Mouse (Mus musculus): ENCODE results near the gene Tgfbr2. TPM values are rescaled to one million over a fixed set of nuclear protein-coding genes. Genes with fewer than 3 reads are reported as not detected.
"Not testable (repeated sequence)": the region's sequence is repeated elsewhere in the genome, so short reads cannot be mapped to it uniquely, and the experiment has no call there.

The Tgfbr2 gene
- polyA plus RNA-seq, 1 experiment from 2014 or later: 10.3 TPM

DNA sequence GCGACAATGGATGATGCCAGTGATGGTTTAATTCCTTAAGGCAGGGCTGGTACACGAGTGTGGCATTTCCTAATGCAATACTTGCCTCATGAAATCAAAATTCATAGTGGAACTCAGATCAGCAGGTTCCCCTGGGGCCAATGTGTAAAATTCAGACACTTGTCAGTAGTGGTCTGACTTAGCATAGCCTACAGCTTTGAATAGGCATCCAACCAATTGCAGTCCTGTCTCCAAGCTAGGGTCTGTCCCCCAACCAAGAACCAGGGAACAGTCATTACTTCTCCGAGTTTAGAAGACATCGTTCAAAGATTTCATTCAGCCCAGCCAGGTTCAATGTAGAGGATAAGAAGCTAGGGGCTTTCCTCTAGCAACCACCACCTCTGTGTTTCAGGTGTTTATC, 93.4 kb downstream of the Tgfbr2 start:
- no peak for ATAC-seq (ENCODE audit: low read depth)
- no peak overlapping the region for H3K4me3 ChIP-seq
- H3K36me3 ChIP-seq: no peaks in the 10 kb centered on the region
- H3K9ac ChIP-seq: no peak overlapping the region
- no peaks in the 10 kb centered on the region for H3K4me1 ChIP-seq (replicated peaks)
- H3K4me2 ChIP-seq: no peak overlapping the region
- no peak overlapping the region for H3K27ac ChIP-seq (replicated peaks)
- 84% methylated on average over 4 of the region's 4 CpGs for WGBS
- H3K27me3 ChIP-seq: no peaks in the 10 kb centered on the region
- no peaks in the 10 kb centered on the region for H3K9me3 ChIP-seq

DNA sequence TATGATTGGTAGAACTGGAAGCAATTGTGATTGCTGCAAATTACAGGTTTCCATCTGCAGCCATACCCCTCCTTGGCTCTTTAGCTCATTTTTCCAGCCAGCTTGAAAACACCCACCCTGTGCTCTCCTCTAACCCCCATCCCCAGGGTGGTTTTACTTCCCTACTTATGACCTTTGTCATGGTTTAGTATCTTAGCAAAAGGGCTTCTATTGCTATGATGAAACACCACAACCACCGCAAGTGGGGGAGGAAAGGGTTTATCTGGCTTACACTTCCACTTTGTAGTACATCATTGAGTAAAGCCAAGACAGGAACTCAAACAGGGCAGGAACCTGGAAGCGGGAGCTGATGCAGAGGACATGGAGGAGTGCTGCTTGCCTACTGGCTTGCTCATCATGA, 97.7 kb downstream of the Tgfbr2 start:
- WGBS: 95% methylated on average over 2 of the region's 2 CpGs

DNA sequence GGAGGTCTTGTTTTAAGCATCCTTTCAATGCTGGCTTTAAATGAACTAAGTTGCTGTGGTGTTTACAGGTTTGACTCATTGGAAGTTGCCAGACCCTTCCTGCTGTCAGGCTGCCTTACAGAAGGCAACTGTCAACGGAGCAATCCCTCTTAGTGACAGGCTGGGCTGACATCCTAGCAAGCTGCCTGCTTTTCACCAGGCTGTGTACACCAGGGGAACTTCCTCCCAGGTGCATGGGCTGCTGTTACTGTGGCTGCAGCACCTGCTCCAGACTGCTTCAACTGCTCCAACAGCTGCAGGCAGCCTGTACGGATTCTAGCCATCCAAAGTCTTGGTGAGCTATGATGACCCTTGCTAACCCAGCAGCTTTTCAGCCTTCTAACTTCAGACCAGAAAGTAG, 98.2 kb downstream of the Tgfbr2 start:
- Histone ChIP-seq H3K27me3 (no peaks in the 10 kb centered on the region), H3K36me3 (no peaks in the 10 kb centered on the region), H3K27ac (replicated peaks) (no peak overlapping the region), H3K4me2 (no peak overlapping the region), H3K9me3 (no peaks in the 10 kb centered on the region), H3K4me1 (replicated peaks) (no peaks in the 10 kb centered on the region), H3K9ac (no peak overlapping the region), H3K4me3 (no peak overlapping the region)
- WGBS: 82% methylated on average over 2 of the region's 2 CpGs
- ATAC-seq (ENCODE audit: low read depth): no peak

More for the DNA sequence above, 97.7 kb downstream of the Tgfbr2 start:
- Histone ChIP-seq H3K27me3 (no peaks in the 10 kb centered on the region), H3K27ac (replicated peaks) (no peak overlapping the region), H3K9ac (no peak overlapping the region), H3K9me3 (no peaks in the 10 kb centered on the region), H3K4me1 (replicated peaks) (no peaks in the 10 kb centered on the region), H3K36me3 (no peaks in the 10 kb centered on the region), H3K4me2 (no peak overlapping the region), H3K4me3 (no peak overlapping the region)
- no peak for ATAC-seq (ENCODE audit: low read depth)

DNA sequence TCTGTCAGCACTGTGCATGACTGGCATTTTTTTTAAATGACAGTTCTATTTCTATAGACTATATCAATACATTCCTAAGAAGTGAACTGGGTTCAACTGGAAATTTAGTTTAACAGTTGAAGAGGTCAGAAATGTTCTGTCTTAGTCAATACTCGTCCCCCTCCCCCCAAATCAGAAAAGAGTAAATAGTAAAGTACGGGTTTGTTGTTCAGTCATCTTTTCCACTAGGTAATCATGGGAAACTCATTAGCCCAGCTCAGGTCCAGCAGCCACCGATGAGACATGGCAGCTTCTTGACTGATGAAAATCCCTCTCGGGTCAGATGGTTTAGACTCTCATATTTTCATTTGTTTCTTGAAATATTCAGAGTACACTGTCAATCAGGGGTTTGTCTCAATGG, 99.0 kb downstream of the Tgfbr2 start:
- no peak for ATAC-seq (ENCODE audit: low read depth)
- Histone ChIP-seq H3K4me2 (no peak overlapping the region), H3K9me3 (no peaks in the 10 kb centered on the region), H3K27me3 (no peaks in the 10 kb centered on the region), H3K9ac (no peak overlapping the region), H3K4me3 (no peak overlapping the region), H3K36me3 (no peaks in the 10 kb centered on the region), H3K4me1 (replicated peaks) (peaks cover under 1% of the 10 kb centered on the region; the same call in 1 of the 2 replicates), H3K27ac (replicated peaks) (no peak overlapping the region)
- WGBS: 81% methylated on average over 4 of the region's 4 CpGs

DNA sequence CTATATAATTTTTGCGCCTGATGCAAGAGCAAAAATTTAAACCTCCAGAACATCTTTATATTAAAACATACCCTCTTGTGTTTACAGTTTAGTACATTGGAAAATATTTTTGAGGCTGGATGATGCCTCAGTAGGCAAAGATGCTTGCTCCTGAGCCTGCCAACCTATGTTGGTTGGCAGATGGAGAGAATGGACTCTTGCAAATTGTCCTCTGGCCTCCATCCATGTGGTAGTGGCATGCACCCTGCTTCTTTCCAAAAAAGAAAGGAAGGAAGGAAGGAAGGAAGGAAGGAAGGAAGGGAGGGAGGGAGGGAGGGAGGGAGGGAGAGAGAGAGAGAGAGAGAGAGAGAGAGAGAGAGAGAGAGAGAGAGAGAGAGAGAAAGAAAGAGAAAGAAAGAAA, 103.6 kb downstream of the Tgfbr2 start:
- WGBS: 100% methylated on average over 1 of the region's 1 CpGs
- H3K4me1 ChIP-seq (replicated peaks); H3K36me3 ChIP-seq; H3K4me2 ChIP-seq; H3K4me3 ChIP-seq; ATAC-seq (ENCODE audit: low read depth); H3K9me3 ChIP-seq; H3K27ac ChIP-seq (replicated peaks); H3K27me3 ChIP-seq; H3K9ac ChIP-seq: not testable (repeated sequence)

DNA sequence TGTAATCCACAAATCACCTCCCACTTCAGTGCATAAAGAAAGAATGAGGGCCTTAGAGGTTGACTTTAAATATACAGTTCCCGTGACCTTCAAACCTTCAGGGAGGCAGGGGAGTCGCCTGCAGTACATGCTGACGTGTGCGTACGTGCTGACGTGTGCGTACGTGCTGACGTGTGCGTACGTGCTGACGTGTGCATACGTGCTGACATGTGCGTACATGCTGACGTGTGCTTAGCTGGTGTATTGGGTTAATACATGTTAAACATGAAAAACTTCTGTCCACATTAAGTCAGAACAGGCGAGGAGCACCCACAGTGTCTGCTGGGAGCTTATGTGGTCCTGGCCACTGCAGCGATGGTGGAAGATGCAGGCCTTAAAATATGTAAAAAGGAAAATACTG, 110.4 kb downstream of the Tgfbr2 start:
- Histone ChIP-seq H3K36me3 (no peaks in the 10 kb centered on the region), H3K27ac (replicated peaks) (no peak overlapping the region), H3K9ac (no peak overlapping the region), H3K9me3 (no peaks in the 10 kb centered on the region), H3K4me3 (no peak overlapping the region), H3K4me1 (replicated peaks) (no peaks in the 10 kb centered on the region), H3K27me3 (no peaks in the 10 kb centered on the region), H3K4me2 (no peak overlapping the region)
- no peak for ATAC-seq (ENCODE audit: low read depth)
- WGBS: 94% methylated on average over 17 of the region's 17 CpGs

DNA sequence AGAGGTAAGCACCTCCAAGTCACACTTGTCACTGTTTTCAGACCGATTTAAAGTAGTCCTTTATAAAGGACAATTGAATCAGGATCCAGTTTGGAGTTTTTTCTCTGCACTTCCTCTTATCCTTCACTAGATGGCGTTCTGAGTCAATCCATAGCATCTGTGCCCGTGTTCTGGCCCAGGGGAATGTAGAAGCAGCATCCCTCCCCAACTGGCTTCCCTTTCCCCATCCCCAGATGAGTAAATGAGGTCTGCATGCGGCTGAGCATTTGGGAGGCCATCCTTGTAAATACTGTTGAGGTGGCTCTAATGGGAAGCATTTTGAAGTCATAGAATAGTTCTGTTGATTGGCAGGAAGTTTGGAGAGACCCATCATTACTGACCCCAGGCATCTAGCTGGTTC, 114.5 kb downstream of the Tgfbr2 start:
- H3K4me1 ChIP-seq (replicated peaks): 0 out of 2 replicates have a peak, but pooled peaks cover 5% of the 10 kb centered on the region
- H3K27me3 ChIP-seq: no peaks in the 10 kb centered on the region
- no peaks in the 10 kb centered on the region for H3K9me3 ChIP-seq
- no peak overlapping the region for H3K9ac ChIP-seq
- no peak overlapping the region for H3K4me3 ChIP-seq
- H3K4me2 ChIP-seq: no peak overlapping the region
- 16% methylated on average over 4 of the region's 4 CpGs for WGBS
- H3K27ac ChIP-seq (replicated peaks): no peak overlapping the region
- ATAC-seq (ENCODE audit: low read depth): no peak
- H3K36me3 ChIP-seq: no peaks in the 10 kb centered on the region

DNA sequence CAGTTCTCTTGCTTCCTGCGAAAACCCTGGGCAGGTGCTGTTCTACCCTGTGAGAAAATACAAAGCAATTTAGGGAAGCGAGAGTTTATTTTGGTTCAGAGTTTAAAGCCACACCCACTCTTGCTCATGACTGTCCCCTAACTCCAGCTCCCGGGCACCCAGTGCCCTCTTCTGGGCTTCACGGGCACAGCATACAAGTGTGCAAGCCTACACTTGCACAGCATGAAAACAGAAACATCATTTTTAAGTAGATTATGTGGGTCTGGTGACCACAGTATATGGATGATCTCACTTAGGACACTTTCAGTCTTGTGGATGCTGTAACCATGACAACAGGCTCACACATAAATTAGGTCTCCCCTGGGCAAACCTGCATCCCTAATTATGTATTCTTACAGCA, 116.0 kb downstream of the Tgfbr2 start:
- 0 out of 2 replicates have a peak, but pooled peaks cover 5% of the 10 kb centered on the region for H3K4me1 ChIP-seq (replicated peaks)
- H3K36me3 ChIP-seq: no peaks in the 10 kb centered on the region
- no peaks in the 10 kb centered on the region for H3K9me3 ChIP-seq
- 64% methylated on average over 4 of the region's 4 CpGs for WGBS
- no peaks in the 10 kb centered on the region for H3K27me3 ChIP-seq
- no peak overlapping the region for H3K4me2 ChIP-seq
- H3K4me3 ChIP-seq: no peak overlapping the region
- no peak for ATAC-seq (ENCODE audit: low read depth)
- H3K9ac ChIP-seq: no peak overlapping the region
- no peak overlapping the region for H3K27ac ChIP-seq (replicated peaks)

DNA sequence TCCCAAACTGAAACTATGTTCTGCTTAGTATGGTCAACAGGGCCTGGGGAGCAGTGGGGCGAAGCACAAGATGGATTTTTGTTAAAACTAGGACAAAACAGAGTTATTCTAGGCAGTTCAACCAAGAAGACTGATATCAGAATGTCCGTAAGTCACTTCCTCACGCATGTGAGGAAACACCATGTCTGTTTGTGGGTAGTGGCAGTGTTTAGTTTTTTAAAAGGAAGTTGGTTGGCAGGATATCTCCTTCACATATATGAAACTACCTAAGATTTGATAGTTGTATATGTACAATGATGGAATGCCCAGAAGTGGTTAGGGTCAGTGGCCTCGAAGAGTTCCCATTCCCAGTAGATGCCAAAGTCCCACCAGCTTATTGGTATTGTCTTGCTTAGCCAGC, 116.7 kb downstream of the Tgfbr2 start:
- Histone ChIP-seq H3K4me1 (replicated peaks) (0 out of 2 replicates have a peak, but pooled peaks cover 5% of the 10 kb centered on the region), H3K27me3 (no peaks in the 10 kb centered on the region), H3K9ac (no peak overlapping the region), H3K36me3 (no peaks in the 10 kb centered on the region), H3K27ac (replicated peaks) (no peak overlapping the region), H3K4me3 (no peak overlapping the region), H3K9me3 (no peaks in the 10 kb centered on the region), H3K4me2 (no peak overlapping the region)
- no peak for ATAC-seq (ENCODE audit: low read depth)
- WGBS: 91% methylated on average over 4 of the region's 4 CpGs

DNA sequence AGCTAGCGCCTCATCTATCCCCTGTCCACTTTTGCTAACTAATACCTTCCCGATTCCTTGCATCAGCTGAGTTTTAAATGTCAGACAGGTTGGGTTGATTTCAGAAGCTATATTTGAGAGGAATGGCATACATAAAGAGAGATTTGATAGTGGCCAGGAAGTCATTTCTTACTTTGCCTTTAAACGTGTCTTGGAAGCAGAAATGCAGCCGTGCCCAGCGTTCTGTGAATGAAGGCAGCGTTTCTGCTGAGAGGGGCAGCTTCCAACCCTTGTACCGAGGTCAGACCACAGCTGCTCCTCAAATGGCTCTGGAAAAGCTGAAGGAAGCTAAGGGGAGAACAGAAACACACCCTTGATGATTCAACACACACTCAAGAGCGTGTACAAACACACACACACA, 121.2 kb downstream of the Tgfbr2 start:
- H3K4me1 ChIP-seq (replicated peaks): 0 out of 2 replicates have a peak, but pooled peaks cover 1% of the 10 kb centered on the region
- H3K9me3 ChIP-seq: no peaks in the 10 kb centered on the region
- H3K9ac ChIP-seq: no peak overlapping the region
- no peaks in the 10 kb centered on the region for H3K36me3 ChIP-seq
- no peak overlapping the region for H3K27ac ChIP-seq (replicated peaks)
- WGBS: 74% methylated on average over 8 of the region's 8 CpGs
- no peak overlapping the region for H3K4me2 ChIP-seq
- ATAC-seq (ENCODE audit: low read depth): no peak
- H3K27me3 ChIP-seq: no peaks in the 10 kb centered on the region
- no peak overlapping the region for H3K4me3 ChIP-seq

DNA sequence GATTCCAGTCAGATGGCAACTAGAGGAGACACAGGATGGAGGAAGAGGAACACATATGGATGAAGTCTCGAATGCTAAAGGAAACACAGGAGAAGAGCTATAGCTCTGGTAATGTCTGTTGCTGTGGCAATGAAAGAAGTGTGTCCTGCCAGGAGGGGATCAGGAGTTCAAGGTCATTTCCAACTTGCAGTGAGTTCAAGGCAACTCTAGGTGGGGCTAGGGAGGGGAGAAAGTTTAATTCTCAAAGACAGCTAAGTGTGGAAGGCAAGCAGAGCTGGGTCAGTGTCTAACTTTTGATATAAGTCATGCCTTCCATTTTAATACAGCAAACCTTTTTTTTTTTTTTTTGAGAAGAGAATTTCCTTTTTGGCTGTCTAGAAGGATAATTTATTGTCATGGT, 125.2 kb downstream of the Tgfbr2 start:
- no peak overlapping the region for H3K27ac ChIP-seq (replicated peaks)
- no peaks in the 10 kb centered on the region for H3K9me3 ChIP-seq
- H3K4me3 ChIP-seq: no peak overlapping the region
- H3K4me1 ChIP-seq (replicated peaks): no peaks in the 10 kb centered on the region
- H3K36me3 ChIP-seq: no peaks in the 10 kb centered on the region
- H3K9ac ChIP-seq: no peak overlapping the region
- ATAC-seq (ENCODE audit: low read depth): no peak
- H3K27me3 ChIP-seq: no peaks in the 10 kb centered on the region
- 86% methylated on average over 1 of the region's 1 CpGs for WGBS
- no peak overlapping the region for H3K4me2 ChIP-seq

DNA sequence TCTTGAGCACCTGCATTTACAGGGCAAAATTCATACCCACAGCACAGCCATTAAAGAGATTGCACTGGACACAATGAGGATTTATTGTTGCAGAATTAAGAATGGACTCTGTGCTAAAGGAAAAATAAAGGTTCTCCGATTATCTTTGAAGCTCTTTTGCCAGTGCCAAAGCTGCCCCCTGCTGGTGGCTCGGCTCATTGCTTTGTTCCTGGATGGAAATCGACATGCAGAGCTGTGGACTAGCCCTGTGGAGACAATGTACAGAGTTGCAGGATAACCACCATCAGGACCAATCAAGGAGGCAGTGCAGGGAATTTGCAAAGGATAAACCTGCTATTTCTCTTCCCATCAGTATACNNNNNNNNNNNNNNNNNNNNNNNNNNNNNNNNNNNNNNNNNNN, 133.4 kb downstream of the Tgfbr2 start:
- Histone ChIP-seq H3K9me3 (no peaks in the 10 kb centered on the region), H3K9ac (no peak overlapping the region), H3K36me3 (no peaks in the 10 kb centered on the region), H3K4me3 (no peak overlapping the region), H3K4me1 (replicated peaks) (peaks cover 6% of the 10 kb centered on the region; the same call in 1 of the 2 replicates), H3K27ac (replicated peaks) (no peak overlapping the region), H3K4me2 (no peak overlapping the region), H3K27me3 (no peaks in the 10 kb centered on the region)
- WGBS: 12% methylated on average over 3 of the region's 3 CpGs
- ATAC-seq (ENCODE audit: low read depth): peak; percentile 47; the same call in 1 of the 2 replicates

DNA sequence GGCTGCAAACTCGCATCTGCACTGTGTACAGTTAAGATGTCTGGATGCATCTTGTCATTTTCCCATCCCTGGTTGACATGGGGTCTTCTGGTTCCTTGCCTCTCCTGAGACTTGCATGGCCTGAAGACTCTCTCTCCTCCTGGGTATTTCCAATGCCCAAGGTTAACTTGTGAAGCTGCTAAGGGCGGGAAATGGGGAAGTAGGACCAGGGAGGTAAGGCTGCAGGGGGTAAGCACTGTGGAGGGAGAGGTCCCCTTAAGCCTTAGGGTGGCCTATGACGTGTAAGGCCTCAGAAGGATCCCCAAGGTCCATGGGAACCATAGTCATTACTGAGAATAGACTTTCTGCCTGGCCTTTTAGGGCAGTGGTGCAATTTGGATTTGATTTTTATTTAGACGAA, 133.8 kb downstream of the Tgfbr2 start:
- Histone ChIP-seq H3K4me1 (replicated peaks) (peaks cover 6% of the 10 kb centered on the region; the same call in 1 of the 2 replicates), H3K36me3 (no peaks in the 10 kb centered on the region), H3K9me3 (no peaks in the 10 kb centered on the region), H3K4me2 (no peak overlapping the region), H3K27me3 (no peaks in the 10 kb centered on the region), H3K9ac (no peak overlapping the region), H3K4me3 (no peak overlapping the region), H3K27ac (replicated peaks) (no peak overlapping the region)
- ATAC-seq (ENCODE audit: low read depth): peak; percentile 59; the same call in 1 of the 2 replicates
- WGBS: 71% methylated on average over 4 of the region's 4 CpGs

Measured in neural tube, embryonic 13.5 days (tissue).